Mouse (Mus musculus): ENCODE results near the gene Mrpl39. TPM values are rescaled to one million over a fixed set of nuclear protein-coding genes. Genes with fewer than 3 reads are reported as not detected.
A peak's percentile ranks its signal among the peaks of the same experiment; 100 is the strongest.

The Mrpl39 gene
- total RNA-seq (2021), result 10 to 100 TPM; 13.4 to 19.5 TPM
- long read RNA-seq, experiment 1, transcript Mrpl39-201 (10 exons, 2,294 nt), result major isoform, 37 of 50 reads
- long read RNA-seq, experiment 1, partial matches to known transcripts, result 8 of 50 reads
- long read RNA-seq, experiment 1, other reads (novel, unspliced or antisense), result 5 of 50 reads
- long read RNA-seq, experiment 2, transcript Mrpl39-201 (10 exons, 2,294 nt), result major isoform, 35 of 53 reads
- long read RNA-seq, experiment 2, partial matches to known transcripts, result 8 of 53 reads
- long read RNA-seq, experiment 2, other reads (novel, unspliced or antisense), result 9 of 53 reads

DNA sequence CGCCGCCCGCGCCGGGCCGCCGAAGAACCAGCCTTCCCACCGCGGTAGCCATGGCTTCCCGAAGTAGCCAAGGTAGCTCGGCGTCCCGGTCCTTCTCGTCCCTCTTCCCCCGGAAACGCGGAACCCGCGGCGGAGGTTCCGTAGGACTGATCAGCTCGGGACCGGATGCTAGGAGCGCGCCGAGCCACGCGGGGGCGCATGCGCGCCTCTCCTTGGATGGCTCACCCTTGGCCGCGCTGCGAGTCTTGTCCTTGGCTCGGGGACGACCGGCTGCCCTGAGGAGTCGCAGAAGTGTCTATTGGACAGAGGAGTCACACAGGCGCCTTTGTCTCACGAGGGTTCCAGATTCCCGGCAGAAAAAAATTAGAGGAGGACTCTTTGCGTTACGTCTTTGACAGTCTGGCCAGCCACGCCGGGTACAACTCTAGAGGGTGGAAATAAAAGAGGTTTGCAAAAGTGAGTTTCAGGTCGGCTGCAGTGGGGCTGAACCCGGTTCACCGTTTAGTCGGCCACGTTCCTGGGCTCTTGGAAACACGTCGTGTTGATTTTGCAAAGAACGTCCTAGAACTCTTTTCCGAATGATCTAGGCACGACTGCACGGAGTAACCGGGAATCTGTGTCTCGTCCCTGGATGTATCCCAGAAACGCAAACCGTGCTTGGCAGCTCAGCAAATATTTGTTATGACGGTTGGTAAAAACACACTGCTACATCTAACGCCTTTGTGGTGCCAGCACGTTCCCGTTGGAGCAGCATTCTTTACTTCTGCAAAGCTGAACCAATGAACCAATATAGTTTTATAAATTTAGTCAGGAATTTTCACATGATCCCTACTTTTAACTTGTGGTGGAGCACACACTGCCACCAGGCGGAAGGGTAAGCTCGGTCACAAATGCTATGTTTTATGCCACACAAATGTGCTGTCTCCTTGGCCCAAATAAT is at the start of gene Mrpl39:
Gene Mrpl39, minus strand, starts transcription at position 577 of the 940 bp plus-strand sequence.
- TF ChIP-seq CTCF (IDR thresholded peaks at IDR 0.05), result peak; percentile 80
- intact Hi-C loops (cut with DNase I), result loop anchor here (1.0 to 5.0 kb wide), 4 partner anchors 37 to 144 kb away; partner anchors contain the start of genes Gabpa and Jam2
- Histone ChIP-seq H3K4me3 (peak within 1 kb of the TSS; percentile 81), H3K27ac (peak within 1 kb of the TSS; percentile 97)
- peak; percentile 97 for DNase-seq

DNA sequence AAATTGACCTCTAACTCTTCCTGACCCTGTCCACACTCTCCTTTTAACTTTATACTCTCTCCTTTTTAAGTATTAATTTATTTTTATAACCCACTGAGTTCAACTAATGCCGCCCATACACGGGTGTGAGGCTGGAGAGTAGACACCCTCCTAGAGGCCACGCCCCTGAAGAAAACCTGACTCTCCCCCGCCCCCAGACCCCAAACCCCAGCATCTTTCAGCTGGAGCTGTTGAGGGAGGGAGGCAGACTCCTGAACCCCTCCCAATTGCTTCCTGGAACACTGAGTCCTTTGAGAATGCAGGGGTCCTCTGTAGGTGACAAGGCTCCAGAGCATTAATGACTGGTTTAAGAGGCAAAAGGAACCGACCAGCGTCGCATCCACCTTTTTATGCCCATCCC is 49.4 kb upstream of the Mrpl39 start:
- DNase-seq, result no peak
- H3K27ac ChIP-seq, result peak overlapping the region; percentile 82
- intact Hi-C loops (cut with DNase I), result no loop called here
- no peak overlapping the region for H3K4me3 ChIP-seq
- no peak for TF ChIP-seq CTCF (IDR thresholded peaks at IDR 0.05)

DNA sequence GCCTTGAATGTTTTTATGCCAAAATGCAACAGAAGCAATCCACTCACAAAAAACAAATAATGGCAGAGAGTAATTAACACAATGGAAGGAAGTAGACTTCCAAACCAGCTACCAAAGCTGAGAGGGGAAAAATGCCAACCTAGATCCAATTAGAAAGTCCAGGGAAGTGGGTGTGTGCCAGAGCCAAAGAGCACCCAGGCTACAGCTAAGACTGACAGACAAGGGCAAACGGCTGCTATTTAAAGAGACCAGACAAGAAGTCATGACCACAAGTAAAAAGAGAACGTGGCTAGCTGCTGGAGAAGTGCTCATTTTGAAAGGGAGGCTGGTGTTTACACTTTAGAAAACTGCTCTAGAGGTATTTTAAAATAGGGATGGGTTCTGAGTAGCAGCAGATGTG is 47.7 kb upstream of the Mrpl39 start:
- peak; percentile 41 for DNase-seq
- Histone ChIP-seq H3K27ac (peak overlapping the region; percentile 82), H3K4me3 (peak overlapping the region; percentile 3; the same call in 1 of the 2 replicates)
- TF ChIP-seq CTCF (IDR thresholded peaks at IDR 0.05), result no peak
- intact Hi-C loops (cut with DNase I), result no loop called here

DNA sequence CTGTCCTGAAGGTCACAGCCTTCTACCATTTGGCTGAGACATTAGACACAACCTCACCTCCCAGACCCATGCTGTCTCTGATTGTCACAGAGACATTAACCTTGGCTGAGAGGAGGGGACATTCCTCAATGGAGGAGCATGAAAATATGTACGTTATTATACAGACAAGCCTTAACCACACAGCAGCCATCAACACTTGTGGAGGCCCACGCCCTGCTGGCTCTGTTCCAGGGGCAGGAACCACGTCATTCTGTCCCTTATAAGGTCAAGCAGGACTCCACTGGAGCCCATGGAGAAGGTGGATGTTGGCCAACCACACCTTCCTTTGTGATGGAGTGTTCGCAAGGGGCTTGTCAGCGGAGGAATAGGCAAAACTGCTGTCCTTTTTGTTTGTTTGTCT is 44.2 kb upstream of the Mrpl39 start:
- peak; percentile 31 for DNase-seq
- intact Hi-C loops (cut with DNase I), result loop anchor here (5.0 kb wide), 1 partner anchor 33 kb away; no protein-coding TSS in a partner anchor
- no peak for TF ChIP-seq CTCF (IDR thresholded peaks at IDR 0.05)
- H3K4me3 ChIP-seq, result no peak overlapping the region
- peak overlapping the region; percentile 9 for H3K27ac ChIP-seq

DNA sequence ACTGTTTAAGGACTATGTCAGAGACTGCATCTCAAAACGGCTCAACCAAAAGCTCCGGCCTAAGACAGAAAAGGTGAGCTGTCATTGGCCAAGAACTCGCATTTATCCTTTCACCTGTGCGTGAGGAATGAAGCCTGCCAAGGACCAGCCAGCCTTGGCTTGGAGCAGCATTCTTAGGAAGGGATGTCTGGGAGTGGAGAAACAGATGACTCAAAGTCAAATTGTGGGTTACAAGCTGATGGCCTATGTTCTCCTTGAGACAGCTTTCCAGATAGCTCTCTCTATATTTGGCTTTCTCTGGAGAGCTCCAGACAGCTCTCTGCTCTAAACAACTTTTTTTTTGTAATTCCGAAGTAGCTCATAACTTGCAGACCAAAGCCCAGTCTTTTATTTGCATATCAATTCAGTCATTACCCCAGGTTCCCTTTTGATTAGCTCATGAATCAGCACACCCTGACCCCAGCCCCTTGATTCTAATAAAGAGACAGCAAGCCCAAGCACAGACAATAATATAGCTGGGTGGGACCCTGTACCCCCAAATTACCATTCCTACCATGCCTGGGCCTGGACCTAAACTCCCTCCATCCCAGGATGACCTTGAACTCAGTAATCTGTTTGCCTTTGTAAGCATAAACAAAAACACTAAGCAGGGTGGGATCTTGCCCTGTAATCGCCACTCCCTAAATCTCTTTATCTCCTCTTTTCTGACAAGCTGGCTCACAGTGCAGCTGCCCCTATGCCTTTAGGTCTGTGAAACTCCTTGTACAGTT is 43.5 kb upstream of the Mrpl39 start:
- Histone ChIP-seq H3K4me3 (no peak overlapping the region), H3K27ac (peak overlapping the region; percentile 36)
- intact Hi-C loops (cut with DNase I), result loop anchor here (5.0 kb wide), 1 partner anchor 33 kb away; no protein-coding TSS in a partner anchor
- no peak for TF ChIP-seq CTCF (IDR thresholded peaks at IDR 0.05)
- DNase-seq, result no peak

DNA sequence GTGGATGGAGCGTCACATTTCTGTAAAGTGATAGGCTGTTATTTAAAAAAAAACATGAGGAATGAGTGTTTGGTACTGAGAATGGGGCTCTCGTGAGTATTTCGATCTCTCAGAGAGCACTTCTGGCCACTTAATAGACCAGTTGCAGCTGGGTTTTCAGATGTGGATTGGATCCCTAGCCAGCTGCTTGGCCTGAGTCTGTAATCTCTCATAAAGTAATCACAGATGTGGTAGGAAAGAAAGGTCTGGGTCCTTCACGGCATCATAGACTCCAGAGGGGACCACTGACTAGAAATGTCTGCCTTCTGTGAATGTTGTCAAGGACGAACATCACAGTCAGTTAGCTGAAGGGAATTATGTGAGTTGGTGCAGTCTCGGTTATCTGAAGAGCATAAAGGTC is 42.9 kb upstream of the Mrpl39 start:
- no peak for DNase-seq
- intact Hi-C loops (cut with DNase I), result loop anchor here (5.0 kb wide), 1 partner anchor 34 kb away; no protein-coding TSS in a partner anchor
- H3K27ac ChIP-seq, result peak overlapping the region; percentile 36
- H3K4me3 ChIP-seq, result no peak overlapping the region
- TF ChIP-seq CTCF (IDR thresholded peaks at IDR 0.05), result no peak

DNA sequence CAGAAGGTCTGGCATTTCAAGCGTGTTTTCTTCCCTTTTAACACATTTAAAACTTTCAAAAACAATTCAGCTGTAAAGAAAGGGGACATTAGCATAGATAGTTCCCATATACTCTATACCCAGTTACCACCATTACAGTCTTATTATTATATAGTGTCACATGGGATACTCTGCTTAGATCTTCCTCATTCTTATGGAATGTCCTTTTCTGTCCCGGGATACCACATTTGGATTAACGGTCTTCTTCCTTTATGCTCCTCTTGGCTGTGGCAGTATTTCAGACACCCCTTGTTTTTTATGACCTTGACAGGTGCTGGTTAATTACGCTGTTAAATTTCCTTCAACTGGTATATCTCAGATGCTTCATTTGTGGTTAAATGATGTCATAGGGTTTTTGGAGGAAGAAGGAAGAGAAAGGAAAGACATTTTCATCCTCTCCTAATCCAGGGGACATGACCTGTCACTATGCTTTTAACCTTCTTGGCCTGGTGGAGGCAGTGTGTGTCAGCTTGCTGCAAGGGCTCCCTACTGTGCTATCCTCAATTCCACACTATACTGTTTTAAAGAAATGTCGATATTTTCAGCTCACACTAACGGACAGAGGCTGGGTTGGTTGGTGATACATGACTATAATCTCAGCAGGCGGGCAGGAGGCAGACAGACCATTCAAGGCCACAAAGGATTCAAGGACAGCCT is 40.7 kb upstream of the Mrpl39 start:
- intact Hi-C loops (cut with DNase I), result loop anchor here (5.0 kb wide), 1 partner anchor 36 kb away; no protein-coding TSS in a partner anchor
- Histone ChIP-seq H3K27ac (peak overlapping the region; percentile 90), H3K4me3 (peak overlapping the region; percentile 87)
- peak; percentile 53 for TF ChIP-seq CTCF (IDR thresholded peaks at IDR 0.05)
- DNase-seq, result no peak

DNA sequence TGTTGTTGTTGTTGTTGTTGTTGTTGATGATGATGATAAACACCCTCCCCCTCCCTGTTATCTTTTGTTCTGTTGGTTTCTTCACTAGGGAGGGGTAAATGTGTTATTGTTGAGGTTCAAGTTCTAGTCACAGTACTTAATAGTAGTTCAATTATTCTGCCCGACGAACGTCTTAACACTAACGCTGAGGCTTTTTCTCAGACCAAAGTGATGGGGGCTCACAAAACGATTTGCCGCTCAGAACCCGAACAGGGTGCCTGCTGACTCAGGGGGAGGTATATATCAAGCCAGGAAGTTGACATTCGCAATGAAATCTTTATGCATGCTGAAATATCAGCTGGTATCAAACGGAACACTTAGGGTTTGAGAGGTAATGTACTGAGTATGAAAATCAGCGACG is 39.8 kb upstream of the Mrpl39 start:
- DNase-seq, result no peak
- intact Hi-C loops (cut with DNase I), result loop anchor here (5.0 kb wide), 1 partner anchor 37 kb away; no protein-coding TSS in a partner anchor
- no peak for TF ChIP-seq CTCF (IDR thresholded peaks at IDR 0.05)
- Histone ChIP-seq H3K4me3 (peak overlapping the region; percentile 87), H3K27ac (peak overlapping the region; percentile 90)

DNA sequence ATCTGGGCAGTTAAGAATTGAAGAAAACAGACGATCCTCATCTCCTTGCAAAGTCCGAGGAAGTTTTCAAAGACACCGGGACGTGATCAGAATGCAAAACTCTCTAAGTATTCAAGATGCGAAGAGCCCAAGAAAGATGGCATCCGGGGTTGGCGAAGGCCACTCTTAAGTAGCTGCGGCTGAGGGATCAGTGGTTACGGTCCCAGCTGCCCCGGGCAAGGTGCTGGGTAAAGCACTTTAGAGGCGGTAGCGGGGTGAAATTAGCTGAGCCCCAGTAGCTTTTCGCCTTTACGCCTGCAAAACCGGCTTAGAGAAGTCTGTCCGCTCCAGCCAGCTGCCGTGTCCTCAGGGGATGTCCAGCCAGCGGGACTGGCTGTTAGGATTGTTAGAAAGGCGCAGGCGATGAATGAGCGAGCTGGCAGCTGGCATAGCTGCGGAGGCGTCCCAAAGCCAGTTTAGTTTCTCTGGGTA is 39.3 kb upstream of the Mrpl39 start:
- TF ChIP-seq CTCF (IDR thresholded peaks at IDR 0.05), result no peak
- intact Hi-C loops (cut with DNase I), result loop anchor here (5.0 kb wide), 2 partner anchors 37 to 38 kb away; partner anchors contain the start of gene Mrpl39
- DNase-seq, result peak; percentile 54
- peak overlapping the region; percentile 90 for H3K27ac ChIP-seq
- H3K4me3 ChIP-seq, result peak overlapping the region; percentile 87

DNA sequence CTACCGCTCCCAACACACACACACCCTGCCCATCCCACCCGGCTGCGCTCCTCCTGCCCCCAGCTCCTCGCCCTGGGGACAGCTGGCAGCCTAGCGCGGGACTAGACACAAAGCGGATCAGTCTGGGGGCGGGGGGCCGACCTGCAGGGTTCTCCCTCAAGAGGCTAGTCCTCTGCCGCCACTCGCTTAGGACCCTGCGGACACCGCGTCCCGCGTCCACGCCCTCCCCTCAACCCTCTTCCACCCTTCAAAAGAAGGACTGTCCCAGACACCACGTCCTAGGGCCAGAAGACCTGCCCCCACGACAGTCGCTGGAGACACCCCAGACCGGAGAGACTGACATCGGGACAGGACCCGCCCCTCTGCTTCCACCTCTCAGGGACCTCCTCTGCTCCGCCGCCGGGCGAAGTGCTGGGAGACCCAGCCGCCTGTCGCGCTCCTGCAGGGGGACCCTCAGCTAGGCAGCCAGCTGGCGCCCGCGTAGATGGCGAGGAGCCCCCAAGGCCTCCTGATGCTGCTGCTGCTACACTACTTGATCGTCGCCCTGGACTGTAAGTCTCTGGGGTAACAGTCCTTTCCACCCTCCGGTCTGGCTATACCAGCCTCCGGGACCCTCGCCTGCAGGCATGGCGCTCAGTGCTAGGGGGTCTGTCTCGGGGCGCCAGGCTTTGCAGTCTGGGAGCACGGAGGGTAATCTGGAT is 38.6 kb upstream of the Mrpl39 start, which contains the start of gene Jam2:
Gene Jam2, plus strand, starts transcription at position 121 of the 701 bp plus-strand sequence.
- TF ChIP-seq CTCF (IDR thresholded peaks at IDR 0.05), result no peak
- Histone ChIP-seq H3K27ac (peak within 1 kb of the TSS; percentile 90), H3K4me3 (peak within 1 kb of the TSS; percentile 87)
- DNase-seq, result peak; percentile 79
- intact Hi-C loops (cut with DNase I), result loop anchor here (5.0 kb wide), 1 partner anchor 37 kb away; the partner anchor contains the start of gene Mrpl39

All from gastrocnemius, adult 2 months (tissue).